Mouse (Mus musculus) spleen, embryonic (tissue): ENCODE measurements at regions not wholly inside any gene's neighbourhood (a gene's known extent, or its start where the extent isn't known, plus 50 kb on each side); places are given as distances from the start of the nearest gene placed in this dataset.

Experiments used
- CTCF ChIA-PET: fragments of 350-600 bp; sonication (Branson Sonifier 250); formaldehyde crosslinking; loops from one replicate; lab custom pipeline; 2022; lab: Charles Lee

DNA sequence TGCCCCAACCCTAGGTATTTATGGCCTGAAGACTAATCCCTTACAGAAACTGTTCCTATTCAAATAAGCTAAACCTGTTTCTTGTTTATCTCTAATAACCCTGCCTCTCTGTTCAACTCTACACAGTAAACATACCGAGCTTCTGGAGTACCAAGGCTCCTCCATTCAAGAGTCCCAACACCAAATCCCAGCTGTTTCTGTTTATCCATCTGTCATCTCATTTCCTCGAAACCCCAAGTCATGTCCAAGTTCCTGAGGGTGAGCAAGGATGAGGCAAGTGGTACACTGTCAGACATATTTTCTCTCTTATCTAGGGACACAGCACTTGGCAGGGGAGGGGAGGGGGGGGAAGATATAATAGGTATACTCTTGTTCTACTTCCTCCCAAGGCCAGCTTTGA lies 274.6 kb downstream of the Rnf152 start:
- CTCF ChIA-PET: no interaction called here

DNA sequence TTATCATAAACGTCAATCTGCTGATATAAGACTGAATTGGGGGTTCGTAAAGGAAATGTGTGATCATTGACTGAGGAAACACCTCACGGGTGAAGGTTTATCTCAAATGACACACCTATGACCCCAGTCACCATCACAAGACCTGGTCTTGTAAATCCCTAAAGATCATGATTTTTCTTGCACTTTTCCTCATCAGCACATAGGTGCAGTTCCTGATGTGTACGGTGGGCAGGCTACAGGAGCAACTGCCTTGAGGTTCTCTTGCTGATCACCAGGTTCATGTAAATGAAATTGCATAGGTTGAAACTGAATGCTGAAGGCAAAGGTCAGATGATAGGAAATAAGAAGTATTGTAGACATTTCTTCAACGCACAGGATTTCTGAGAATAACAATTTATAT lies 277.1 kb downstream of the Rnf152 start:
- CTCF ChIA-PET: no interaction called here

DNA sequence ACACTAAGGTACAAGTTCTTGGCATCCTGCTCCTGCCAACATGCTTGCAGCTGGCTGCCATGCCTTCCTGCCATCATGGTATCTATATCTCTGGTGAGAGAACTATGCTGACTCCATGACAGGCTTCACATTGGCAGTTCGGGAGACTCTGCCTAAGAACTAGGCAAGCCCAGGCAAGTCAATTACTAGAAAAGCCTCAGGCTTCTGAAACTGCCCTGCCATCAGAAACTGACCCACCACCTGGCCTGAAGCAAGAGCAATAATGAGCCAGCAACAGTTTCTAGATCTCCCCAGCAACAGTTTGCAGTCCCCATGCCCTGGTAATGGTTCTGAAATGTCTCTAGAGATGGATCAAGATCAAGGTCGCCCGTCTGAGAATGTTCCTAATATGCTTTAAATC lies 280.8 kb downstream of the Rnf152 start:
- CTCF ChIA-PET: no interaction called here

DNA sequence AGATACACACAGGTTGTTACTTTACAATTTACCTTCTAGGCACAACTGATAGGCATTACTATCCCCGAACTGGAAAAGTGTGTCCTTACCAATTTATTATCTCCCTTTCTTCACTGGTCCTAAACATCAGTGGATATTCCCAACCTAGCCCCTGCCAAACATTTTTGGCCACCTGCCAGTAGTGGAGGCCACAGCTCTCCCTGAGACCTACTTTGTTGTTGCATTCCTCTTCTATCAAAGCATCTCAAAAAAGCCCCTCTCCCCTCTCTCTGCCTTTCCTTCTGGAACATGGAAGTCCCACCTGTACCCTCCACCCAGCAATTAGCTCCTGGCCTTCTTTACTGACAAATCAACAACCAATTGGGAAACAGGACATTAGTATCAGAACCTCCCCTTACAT lies 282.2 kb downstream of the Rnf152 start:
- CTCF ChIA-PET: no interaction called here

DNA sequence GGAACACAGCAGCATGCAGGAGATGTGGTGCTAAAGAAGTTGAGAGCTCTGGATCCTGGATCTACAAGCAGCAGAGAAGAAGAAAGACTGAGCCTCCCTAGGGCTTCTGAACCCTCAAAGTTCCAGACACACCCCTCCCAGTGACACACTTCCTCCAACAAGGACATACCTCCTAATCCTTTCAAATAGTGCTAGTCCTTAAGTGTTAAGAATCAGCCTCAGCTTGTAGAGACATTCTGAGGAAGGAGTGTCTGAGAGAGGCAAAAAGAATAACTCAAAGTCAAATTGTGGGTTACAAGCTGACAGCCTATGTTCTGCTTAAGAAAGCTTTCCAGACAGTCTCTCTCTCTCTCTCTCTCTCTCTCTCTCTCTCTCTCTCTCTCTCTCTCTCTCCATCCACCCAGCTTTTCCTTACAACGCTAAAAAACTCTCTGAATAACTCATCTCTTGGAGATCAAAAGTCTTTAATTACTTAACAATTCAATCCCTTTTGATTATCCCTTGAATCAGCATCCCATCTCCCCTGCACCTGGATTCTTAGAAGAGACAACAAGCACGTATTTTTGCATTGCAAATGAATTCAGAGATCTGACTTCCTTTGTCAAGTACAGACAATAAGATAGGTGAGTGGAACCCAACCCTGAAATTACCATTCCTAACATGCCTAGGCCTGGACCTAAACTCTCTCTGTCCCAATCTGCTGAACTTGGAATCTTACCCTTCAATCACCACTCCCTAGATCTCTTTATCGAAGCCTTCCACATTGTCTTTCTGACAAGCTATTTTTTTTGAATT lies 285.7 kb downstream of the Rnf152 start:
- CTCF ChIA-PET: no interaction called here

DNA sequence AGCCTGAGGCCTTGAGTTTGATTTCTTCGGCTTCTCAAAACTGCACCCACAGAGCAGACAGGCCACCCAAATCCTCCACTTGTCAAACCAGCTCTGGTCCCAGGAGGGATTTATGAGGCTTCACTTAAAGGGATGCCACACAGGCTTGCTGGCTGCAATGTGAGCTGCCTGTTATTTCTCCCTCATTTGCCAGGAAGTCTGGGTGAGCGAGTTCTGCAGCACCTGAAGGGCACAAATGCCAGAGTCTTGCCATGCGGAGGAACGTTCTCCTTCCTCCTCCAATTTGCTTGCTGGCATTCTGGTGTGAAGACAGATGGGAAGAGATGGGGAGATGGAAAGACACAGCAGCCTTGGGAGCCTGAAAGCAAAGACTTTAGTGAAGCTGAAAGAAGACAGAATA lies 288.6 kb downstream of the Rnf152 start:
- CTCF ChIA-PET: no interaction called here

DNA sequence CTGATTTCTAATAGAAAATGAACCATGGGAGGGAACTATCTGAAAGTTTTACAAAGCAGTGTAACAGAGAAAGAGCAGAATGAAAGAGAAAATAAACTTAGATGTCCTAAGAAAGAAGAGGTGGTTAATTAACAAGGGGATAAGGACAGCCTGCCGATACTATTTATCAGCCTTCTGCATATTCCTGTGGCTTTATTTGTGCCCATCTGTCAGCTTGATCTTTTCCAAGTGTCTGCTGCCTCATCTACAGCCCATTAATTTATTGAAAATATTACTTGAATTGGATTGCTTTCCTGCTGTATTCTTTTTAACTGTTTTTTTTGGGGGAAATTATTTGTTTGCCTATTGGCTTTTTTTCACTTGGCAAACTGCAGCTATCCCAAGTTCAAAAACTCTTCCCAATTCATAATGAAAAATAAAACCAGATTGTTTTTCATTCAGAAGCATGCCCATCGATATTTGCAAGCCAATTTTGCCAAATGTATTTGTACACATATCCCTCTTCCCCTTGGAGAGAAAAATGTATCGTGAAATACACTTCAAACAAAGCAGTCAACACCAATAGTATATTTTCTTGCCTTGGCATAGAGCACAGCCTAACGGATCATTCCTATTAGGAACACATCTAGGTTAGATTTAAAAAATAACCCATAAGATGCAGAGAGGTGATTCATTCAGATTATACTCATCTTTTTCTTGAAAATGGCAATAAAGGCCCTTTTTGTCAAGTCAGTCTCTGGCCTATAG lies 289.3 kb downstream of the Rnf152 start:
- CTCF ChIA-PET: no interaction called here

DNA sequence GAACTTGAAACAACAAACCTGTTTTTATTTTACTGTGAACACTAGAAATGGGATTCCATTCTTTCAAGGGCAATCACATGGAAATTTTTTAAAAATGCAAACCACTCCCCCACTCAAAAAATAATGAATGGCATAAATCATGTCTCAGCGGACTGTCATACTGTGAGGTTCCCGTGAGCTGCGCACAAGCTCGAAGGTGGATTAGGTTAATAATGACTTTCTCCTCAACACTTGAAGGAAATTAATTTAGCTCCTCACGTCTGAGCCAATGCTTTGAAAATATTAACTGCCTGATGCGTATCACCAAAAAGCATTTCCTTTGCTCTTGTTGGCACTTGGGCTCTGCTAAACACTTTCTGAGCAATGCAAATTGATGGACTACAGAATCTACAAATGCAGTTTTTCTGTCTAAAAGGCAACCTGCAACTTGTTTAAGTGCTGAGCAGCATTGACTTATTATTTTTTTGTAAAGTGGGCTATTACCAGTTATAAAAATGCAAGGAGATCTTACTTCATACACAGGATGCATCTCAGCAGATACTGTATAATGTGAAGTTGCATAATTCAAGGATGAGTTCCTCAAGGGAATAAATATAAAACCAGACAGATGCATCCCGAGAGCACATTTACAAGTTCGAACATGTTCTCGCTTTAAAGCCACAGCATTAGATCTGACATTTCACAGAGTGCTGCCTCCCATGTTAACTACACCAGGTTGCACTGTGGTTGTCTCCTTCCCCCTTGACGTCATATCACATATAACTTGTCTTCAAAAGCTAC lies 282.4 kb downstream of the Cdh20 start:
- CTCF ChIA-PET: no interaction called here
